Mouse (Mus musculus) adrenal gland, adult 18-20 months (tissue): ENCODE results near the gene Moxd1. TPM values are rescaled to one million over a fixed set of nuclear protein-coding genes. Genes with fewer than 3 reads are reported as not detected.
A peak's percentile ranks its signal among the peaks of the same experiment; 100 is the strongest.

Source experiments
- DNase-seq, 2 experiments: peaks; one replicate each; pipeline ENCODE4 v3.0.0; 2021 to 2022; ENCODE audit warnings: low spot score in 2 of 2
- long read RNA-seq, 2 experiments: library from polyadenylated mRNA; stranded (forward); transcript quantifications; one replicate each; pipeline ENCODE4 v2.0.0; 2021
- total RNA-seq, 2 experiments: library from RNA; stranded (reverse); gene quantifications; 1 replicate in 1 of 2; 2 replicates in 1 of 2; pipeline ENCODE4 v1.2.3; 2021

Moxd1 gene
- total RNA-seq = under 1 TPM in 1 of 2 experiments, not detected in 1; 0.26 TPM
- long read RNA-seq, experiment 1 = 0 reads
- long read RNA-seq, experiment 2 = 0 reads

- DNase-seq = peak; percentile 10 to 20
Observed at GRCm38 (mm10) chr10:24223449-24224143, at the start of gene Moxd1. TSS of gene Moxd1 (plus strand) at chr10:24223517.

- DNase-seq = no peak
Observed at GRCm38 (mm10) chr10:24190392-24190791, 32.9 kb upstream of the Moxd1 start.

GRCm38 (mm10) chr10:24191977-24192376 is 31.3 kb upstream of the Moxd1 start:
- no peak for DNase-seq

GRCm38 (mm10) chr10:24199303-24199702 is 24.0 kb upstream of the Moxd1 start:
- no peak for DNase-seq

GRCm38 (mm10) chr10:24200099-24200498 is 23.2 kb upstream of the Moxd1 start:
- no peak for DNase-seq

GRCm38 (mm10) chr10:24210075-24210474 is 13.2 kb upstream of the Moxd1 start:
- no peak for DNase-seq

GRCm38 (mm10) chr10:24213297-24213696 is 10.0 kb upstream of the Moxd1 start:
- DNase-seq = no peak

GRCm38 (mm10) chr10:24217558-24218268 is 5.6 kb upstream of the Moxd1 start:
- no peak for DNase-seq

- no peak for DNase-seq
Observed at GRCm38 (mm10) chr10:24220931-24221330, 2.4 kb upstream of the Moxd1 start.

GRCm38 (mm10) chr10:24222911-24223310 is 406 bp upstream of the Moxd1 start:
- no peak for DNase-seq

GRCm38 (mm10) chr10:24224591-24224990 is 1.3 kb downstream of the Moxd1 start:
- DNase-seq = no peak

GRCm38 (mm10) chr10:24228318-24229183 is 5.2 kb downstream of the Moxd1 start:
- DNase-seq = no peak

GRCm38 (mm10) chr10:24232281-24232680 is 9.0 kb downstream of the Moxd1 start:
- no peak for DNase-seq

- no peak for DNase-seq
Observed at GRCm38 (mm10) chr10:24235426-24236283, 12.3 kb downstream of the Moxd1 start.

- DNase-seq = no peak
Observed at GRCm38 (mm10) chr10:24246815-24247214, 23.5 kb downstream of the Moxd1 start.

- DNase-seq = no peak
Observed at GRCm38 (mm10) chr10:24248116-24248515, 24.8 kb downstream of the Moxd1 start.

GRCm38 (mm10) chr10:24251631-24252030 is 28.3 kb downstream of the Moxd1 start:
- DNase-seq = no peak

GRCm38 (mm10) chr10:24258150-24258549 is 34.8 kb downstream of the Moxd1 start:
- no peak for DNase-seq

- no peak for DNase-seq
Observed at GRCm38 (mm10) chr10:24258885-24259284, 35.6 kb downstream of the Moxd1 start.

GRCm38 (mm10) chr10:24259794-24260590 is 36.7 kb downstream of the Moxd1 start:
- DNase-seq = no peak
